Mouse (Mus musculus): ENCODE results near the gene Bco2. TPM values are rescaled to one million over a fixed set of nuclear protein-coding genes. Genes with fewer than 3 reads are reported as not detected.

Gene Bco2
- polyA plus RNA-seq (2012; rRNA removed), result 4.3 TPM in 2 replicates

- TF ChIP-seq CTCF (IDR thresholded peaks at IDR 0.05; ENCODE audit: extremely low read depth, insufficient read depth, low read length) (no peak), POLR2A (IDR thresholded peaks at IDR 0.05; ENCODE audit: extremely low read depth, insufficient read depth, low read length) (no peak)
- Histone ChIP-seq H3K27ac (ENCODE audit: insufficient read depth, low read length) (peak within 1 kb of the TSS; percentile 94), H3K4me3 (ENCODE audit: insufficient read depth, low read length) (peak within 1 kb of the TSS; percentile 45), H3K4me1 (ENCODE audit: control insufficient read depth, insufficient read depth, low read length) (peaks cover 3% of the 10 kb centered on the region; the same call in 1 of the 2 replicates)
These were observed at the start of gene Bco2 for GRCm38 (mm10) chr9:50555094-50555446. TSS of gene Bco2 (minus strand) at chr9:50555181.

GRCm38 (mm10) chr9:50604338-50604737 is 49.4 kb upstream of the Bco2 start:
- Histone ChIP-seq H3K4me1 (ENCODE audit: control insufficient read depth, insufficient read depth, low read length) (peaks cover 9% of the 10 kb centered on the region), H3K27ac (ENCODE audit: insufficient read depth, low read length) (peak overlapping the region; percentile 40; the same call in 1 of the 2 replicates), H3K4me3 (ENCODE audit: insufficient read depth, low read length) (peak overlapping the region; percentile 78)
- TF ChIP-seq CTCF (IDR thresholded peaks at IDR 0.05; ENCODE audit: extremely low read depth, insufficient read depth, low read length) (no peak), POLR2A (IDR thresholded peaks at IDR 0.05; ENCODE audit: extremely low read depth, insufficient read depth, low read length) (no peak)

- Histone ChIP-seq H3K4me1 (ENCODE audit: control insufficient read depth, insufficient read depth, low read length) (peaks cover 9% of the 10 kb centered on the region), H3K4me3 (ENCODE audit: insufficient read depth, low read length) (peak overlapping the region; percentile 78), H3K27ac (ENCODE audit: insufficient read depth, low read length) (peak overlapping the region; percentile 40)
- TF ChIP-seq CTCF (IDR thresholded peaks at IDR 0.05; ENCODE audit: extremely low read depth, insufficient read depth, low read length), result no peak
- TF ChIP-seq POLR2A (IDR thresholded peaks at IDR 0.05; ENCODE audit: extremely low read depth, insufficient read depth, low read length), result no peak
These were observed 49.0 kb upstream of the Bco2 start for GRCm38 (mm10) chr9:50603998-50604324.

DNA sequence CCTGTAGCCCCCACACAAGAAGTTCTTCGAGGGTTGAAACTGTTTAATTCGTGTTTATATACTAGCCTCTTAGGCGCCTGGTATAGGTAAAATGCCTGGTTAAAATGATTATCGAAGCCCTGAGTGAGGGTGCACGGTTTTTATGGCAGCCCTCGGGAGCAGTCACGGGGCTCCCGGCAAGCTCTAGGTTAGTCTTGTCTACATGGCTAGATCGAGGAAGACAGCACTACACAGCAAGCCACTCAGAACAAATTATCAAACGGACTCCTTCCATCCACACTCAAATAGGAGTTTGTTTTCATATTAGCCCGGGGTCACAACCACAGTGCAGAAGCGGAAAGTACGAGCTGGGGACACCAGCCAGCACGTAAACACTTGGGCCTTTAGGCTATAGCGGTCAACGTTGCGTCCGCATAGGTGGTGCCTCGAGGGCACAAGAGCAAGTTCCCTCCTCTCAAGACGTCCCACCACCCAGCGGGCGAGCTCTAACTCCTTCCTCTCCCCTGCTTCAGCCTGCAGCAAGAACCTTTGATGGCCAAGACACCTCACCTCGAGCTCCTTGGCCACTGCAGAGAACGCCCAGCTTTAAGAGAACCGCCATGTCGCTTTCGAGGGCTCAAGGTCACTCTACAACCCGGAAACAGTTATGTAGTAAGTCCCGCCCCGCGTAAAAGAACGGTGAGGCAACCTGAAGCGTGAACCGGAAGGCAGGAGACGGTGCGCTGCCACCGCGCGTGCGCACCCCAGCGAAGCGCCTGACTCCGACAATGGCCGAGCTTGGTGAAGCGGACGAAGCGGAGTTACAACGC is 48.4 kb upstream of the Bco2 start, which contains the start of the genes Sdhd and Timm8b:
Gene Sdhd, minus strand, starts transcription at position 624 of the 809 bp plus-strand sequence.
Gene Timm8b, plus strand, starts transcription at position 722 of the 809 bp plus-strand sequence.
- Histone ChIP-seq H3K4me1 (ENCODE audit: control insufficient read depth, insufficient read depth, low read length) (peaks cover 9% of the 10 kb centered on the region), H3K4me3 (ENCODE audit: insufficient read depth, low read length) (peak within 1 kb of the TSS; percentile 78), H3K27ac (ENCODE audit: insufficient read depth, low read length) (peak within 1 kb of the TSS; percentile 41)
- TF ChIP-seq POLR2A (IDR thresholded peaks at IDR 0.05; ENCODE audit: extremely low read depth, insufficient read depth, low read length) (peak; percentile 92), CTCF (IDR thresholded peaks at IDR 0.05; ENCODE audit: extremely low read depth, insufficient read depth, low read length) (no peak)

DNA sequence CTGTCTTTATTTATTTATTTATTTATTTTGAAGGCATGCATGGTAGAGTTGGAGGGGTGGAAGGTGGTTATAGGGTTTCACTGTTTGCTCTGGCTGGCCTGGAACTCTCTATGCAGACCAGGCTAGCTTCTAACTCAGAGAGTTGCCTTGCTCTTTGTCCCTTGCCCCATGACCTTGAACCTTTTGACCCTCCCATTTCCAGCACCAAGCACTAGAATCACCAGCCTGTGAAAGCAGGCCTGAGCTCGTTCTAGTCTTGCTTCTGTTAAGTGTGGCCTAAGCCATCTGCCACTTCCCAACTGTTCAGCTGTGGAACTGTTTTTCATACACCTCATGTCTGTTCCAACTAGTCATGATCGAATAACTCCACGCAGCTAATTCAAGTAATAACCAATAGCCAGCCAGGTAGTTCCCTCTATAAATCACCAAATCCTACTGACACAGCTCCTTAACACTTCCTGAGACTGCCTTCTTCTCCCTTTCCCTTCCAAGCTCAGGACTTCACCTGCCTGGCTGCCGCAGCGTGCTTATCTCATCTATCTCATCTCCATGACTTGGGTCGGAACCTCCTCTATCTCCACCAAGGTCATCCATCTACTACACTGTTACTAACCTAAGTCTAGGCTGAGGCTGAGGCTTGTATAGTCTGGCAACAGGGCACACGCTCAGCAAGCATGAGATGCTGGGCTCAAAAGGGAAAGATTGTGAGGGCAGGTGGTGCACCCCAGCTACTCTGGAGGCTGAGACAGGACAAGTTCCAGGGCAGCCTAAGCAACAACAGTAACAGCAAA is 47.3 kb upstream of the Bco2 start:
- Histone ChIP-seq H3K4me3 (ENCODE audit: insufficient read depth, low read length) (peak overlapping the region; percentile 78), H3K4me1 (ENCODE audit: control insufficient read depth, insufficient read depth, low read length) (peaks cover 9% of the 10 kb centered on the region), H3K27ac (ENCODE audit: insufficient read depth, low read length) (no peak overlapping the region)
- no peak for TF ChIP-seq CTCF (IDR thresholded peaks at IDR 0.05; ENCODE audit: extremely low read depth, insufficient read depth, low read length)
- TF ChIP-seq POLR2A (IDR thresholded peaks at IDR 0.05; ENCODE audit: extremely low read depth, insufficient read depth, low read length), result no peak

- TF ChIP-seq POLR2A (IDR thresholded peaks at IDR 0.05; ENCODE audit: extremely low read depth, insufficient read depth, low read length) (no peak), CTCF (IDR thresholded peaks at IDR 0.05; ENCODE audit: extremely low read depth, insufficient read depth, low read length) (no peak)
- Histone ChIP-seq H3K4me3 (ENCODE audit: insufficient read depth, low read length) (no peak overlapping the region), H3K4me1 (ENCODE audit: control insufficient read depth, insufficient read depth, low read length) (peaks cover 9% of the 10 kb centered on the region), H3K27ac (ENCODE audit: insufficient read depth, low read length) (no peak overlapping the region)
These were observed 46.6 kb upstream of the Bco2 start for GRCm38 (mm10) chr9:50601536-50601935.

- peaks cover under 1% of the 10 kb centered on the region for H3K4me1 ChIP-seq (ENCODE audit: control insufficient read depth, insufficient read depth, low read length)
These were observed 42.0 kb upstream of the Bco2 start for GRCm38 (mm10) chr9:50596973-50597372.

DNA sequence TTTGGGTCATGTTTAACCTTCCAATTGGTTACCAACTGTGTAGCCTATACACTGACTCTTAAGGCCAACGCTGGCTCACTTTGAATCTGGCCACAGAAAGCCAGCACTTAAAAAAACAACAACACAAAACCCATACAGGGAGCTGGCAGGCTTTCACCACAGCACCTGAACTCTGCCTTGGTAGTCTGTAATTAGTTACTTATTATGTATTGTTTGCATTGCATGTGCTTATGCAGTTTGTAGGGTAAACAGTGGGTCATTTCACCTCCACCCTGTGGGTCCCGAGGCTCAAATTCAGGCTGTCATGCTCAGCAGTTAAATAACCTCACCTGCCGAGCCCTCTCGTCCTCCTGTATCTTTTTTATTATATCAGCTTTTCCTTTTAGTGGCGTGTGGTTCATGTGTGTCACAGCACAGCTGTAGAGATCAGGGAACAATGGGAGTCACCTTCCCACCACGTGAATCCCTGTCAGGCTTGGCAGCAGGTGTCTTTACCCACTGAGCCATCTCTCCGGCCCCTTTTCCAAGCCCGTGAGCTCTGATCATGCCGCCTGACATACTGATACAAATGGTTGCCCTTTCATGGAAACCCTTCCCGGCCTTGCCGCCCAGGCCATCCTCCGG is 39.9 kb upstream of the Bco2 start:
- TF ChIP-seq CTCF (IDR thresholded peaks at IDR 0.05; ENCODE audit: extremely low read depth, insufficient read depth, low read length) (no peak), POLR2A (IDR thresholded peaks at IDR 0.05; ENCODE audit: extremely low read depth, insufficient read depth, low read length) (no peak)
- Histone ChIP-seq H3K27ac (ENCODE audit: insufficient read depth, low read length) (no peak overlapping the region), H3K4me1 (ENCODE audit: control insufficient read depth, insufficient read depth, low read length) (no peaks in the 10 kb centered on the region), H3K4me3 (ENCODE audit: insufficient read depth, low read length) (no peak overlapping the region)

More at GRCm38 (mm10) chr9:50596973-50597372, 42.0 kb upstream of the Bco2 start:
- TF ChIP-seq POLR2A (IDR thresholded peaks at IDR 0.05; ENCODE audit: extremely low read depth, insufficient read depth, low read length) (no peak), CTCF (IDR thresholded peaks at IDR 0.05; ENCODE audit: extremely low read depth, insufficient read depth, low read length) (no peak)
- Histone ChIP-seq H3K4me3 (ENCODE audit: insufficient read depth, low read length) (no peak overlapping the region), H3K27ac (ENCODE audit: insufficient read depth, low read length) (no peak overlapping the region)

GRCm38 (mm10) chr9:50593544-50593943 is 38.6 kb upstream of the Bco2 start:
- H3K4me3 ChIP-seq (ENCODE audit: insufficient read depth, low read length), result no peak overlapping the region
- H3K4me1 ChIP-seq (ENCODE audit: control insufficient read depth, insufficient read depth, low read length), result no peaks in the 10 kb centered on the region
- TF ChIP-seq POLR2A (IDR thresholded peaks at IDR 0.05; ENCODE audit: extremely low read depth, insufficient read depth, low read length) (no peak), CTCF (IDR thresholded peaks at IDR 0.05; ENCODE audit: extremely low read depth, insufficient read depth, low read length) (peak; percentile 34)
- no peak overlapping the region for H3K27ac ChIP-seq (ENCODE audit: insufficient read depth, low read length)
